In genomic region chr11:44049253-44049976, GRCm38 (mm10) we compare ENCODE assay signal across 22 mouse cellular contexts.
DNase-seq lines count a peak whose midpoint lies in the region; ATAC-seq and TF ChIP-seq lines count a peak whose summit lies in the region.
"Had no signal": no experiment of that assay in that cellular context is flagged by ENCODE, and none has a peak within 500 bp of the region (broad histone marks: within the 10 kb centered on the region; RNA-seq: fewer than 3 reads in every experiment).

No protein-coding gene starts in this region.

- H3K79me2 ChIP-seq in myocyte (ENCODE audit: control insufficient read depth, insufficient read depth), result no peaks in the 10 kb centered on the region

- H3K27me3 ChIP-seq in Patski (no peaks in the 10 kb centered on the region), myocyte (ENCODE audit: control insufficient read depth, insufficient read depth, insufficient read length) (no peaks in the 10 kb centered on the region)
- H3K27me3 ChIP-seq: embryonic facial prominence, embryonic 15.5 days; heart, embryonic 13.5 days; hindbrain, embryonic 15.5 days had no signal

- CTCF ChIA-PET in Patski (lab: Charles Lee), result interaction anchor here (0.8 to 1.9 kb wide), 4 partner anchors 11 to 212 kb away, joined by 3 to 5 read pairs (median 4); no protein-coding TSS in a partner anchor

- H3ac ChIP-seq in myocyte (ENCODE audit: control insufficient read depth, insufficient read length), result no peak overlapping the region

- no peak for TF ChIP-seq CTCF in Patski (IDR thresholded peaks at IDR 0.05)
- no peak for TF ChIP-seq CTCF in left cerebral cortex, adult 2 months (IDR thresholded peaks at IDR 0.05)

- no peak for TF ChIP-seq POLR2A in myocyte (IDR thresholded peaks at IDR 0.05; ENCODE audit: insufficient read length, low read depth)

- in situ Hi-C loops in Patski (cut with MboI; ENCODE audit: low pct_unique_long_range_greater_than_20kb), result no loop called here

- ATAC-seq in Patski, result peak; percentile 91
- ATAC-seq: CD4-positive, CD25-positive, alpha-beta regulatory T cell, adult 4 months; forebrain, embryonic 13.5 days; forebrain, postnatal 0 days had no signal

- peak overlapping the region; percentile 39 for H3K4me2 ChIP-seq in myocyte (ENCODE audit: low read depth)
- H3K4me2 ChIP-seq: embryonic facial prominence, embryonic 15.5 days; forebrain, embryonic 13.5 days; heart, embryonic 13.5 days; hindbrain, embryonic 15.5 days had no signal

- intact Hi-C loops in left cerebral cortex, adult 2 months (cut with DNase I), result loop anchor here (5.0 kb wide), 1 partner anchor 72 kb away; no protein-coding TSS in a partner anchor

- no peak overlapping the region for H3K27ac ChIP-seq in left cerebral cortex, adult 2 months
- H3K27ac ChIP-seq: embryonic facial prominence, embryonic 15.5 days; forebrain, embryonic 13.5 days; heart, embryonic 13.5 days; hindbrain, embryonic 15.5 days had no signal

- no peak overlapping the region for H3K4me3 ChIP-seq in myocyte
- no peak overlapping the region for H3K4me3 ChIP-seq in left cerebral cortex, adult 2 months
- H3K4me3 ChIP-seq: embryonic facial prominence, embryonic 15.5 days; forebrain, embryonic 13.5 days; heart, embryonic 13.5 days; hindbrain, embryonic 15.5 days had no signal

- POLR2A ChIA-PET in Patski (lab: Charles Lee), result no interaction called here

- no peaks in the 10 kb centered on the region for H3K36me3 ChIP-seq in myocyte (ENCODE audit: control insufficient read depth, insufficient read depth)
- H3K36me3 ChIP-seq: embryonic facial prominence, embryonic 15.5 days; G1E; heart, embryonic 13.5 days; hindbrain, embryonic 15.5 days had no signal

- peak; percentile 7 for DNase-seq in urinary bladder, postnatal 14 days (ENCODE audit: low spot score)
- no peak for DNase-seq in urinary bladder, postnatal 10 days (ENCODE audit: low spot score)
- DNase-seq in Patski (ENCODE audit: low read depth, low spot score) (peak; percentile 38), adipocyte (ENCODE audit: low spot score) (no peak)
- no peak for DNase-seq in left cerebral cortex, adult 2 months (ENCODE audit: extremely low spot score in 1 of 2, low spot score in 2 of 2)
- DNase-seq in testis, postnatal 10 days (ENCODE audit: low spot score), result no peak
- DNase-seq: adrenal gland, adult 8-10 months; adrenal gland, postnatal 36 days; cerebellum, adult 11 months; cerebellum, adult 8-10 months; cerebellum, postnatal 14 days; embryo, embryonic 11 days; forebrain, postnatal 0 days; gastrocnemius, postnatal 25 days; heart, postnatal 36 days had no signal

TF ChIP-seq in myocyte, 11 proteins besides CTCF, POLR2A, EP300 and RAD21:
- no peak for TF ChIP-seq MYOG (IDR thresholded peaks at IDR 0.05; ENCODE audit: control insufficient read depth in 1 of 3, insufficient read depth in 1 of 3, insufficient read length in 2 of 3, low read depth in 2 of 3)
- no peak for TF ChIP-seq USF1 (IDR thresholded peaks at IDR 0.05; ENCODE audit: low read depth)
- TF ChIP-seq REST (IDR thresholded peaks at IDR 0.05; ENCODE audit: insufficient read depth, insufficient read length), result no peak
- TF ChIP-seq MAX (IDR thresholded peaks at IDR 0.05; ENCODE audit: low read depth), result no peak
- TF ChIP-seq MYOD1 (IDR thresholded peaks at IDR 0.05; ENCODE audit: control insufficient read depth in 1 of 3, insufficient read length in 2 of 3, low read depth in 2 of 3), result no peak
- no peak for TF ChIP-seq TCF3 (IDR thresholded peaks at IDR 0.05; ENCODE audit: insufficient read length, low read depth)
- no peak for TF ChIP-seq SRF (IDR thresholded peaks at IDR 0.05; ENCODE audit: control insufficient read depth, insufficient read length, low read depth)
- TF ChIP-seq TCF12 (IDR thresholded peaks at IDR 0.05; ENCODE audit: insufficient read depth, poor library complexity, severe bottlenecking), result no peak
- no peak for TF ChIP-seq CEBPB (IDR thresholded peaks at IDR 0.05; ENCODE audit: insufficient read depth, poor library complexity, severe bottlenecking)
- no peak for TF ChIP-seq POLR2AphosphoS2 (IDR thresholded peaks at IDR 0.05; ENCODE audit: insufficient read length, low read depth)
- no peak for TF ChIP-seq E2F4 (IDR thresholded peaks at IDR 0.05; ENCODE audit: insufficient read depth)
TF ChIP-seq in myocyte: peak in this region for 0.

Comparison
In these comparisons a context has a peak if more than half of its experiments do, and no peak if none do; other contexts are left out.
1. DNase-seq: peak in urinary bladder, postnatal 14 days (single experiment) and Patski (single experiment); none in urinary bladder, postnatal 10 days (single experiment), left cerebral cortex, adult 2 months (0 of 2), testis, postnatal 10 days (single experiment) and adipocyte (single experiment).